Mouse (Mus musculus) CH12.LX (cell line): ENCODE data around the gene Dhx33. TPM values are rescaled to one million over a fixed set of nuclear protein-coding genes. Genes with fewer than 3 reads are reported as not detected.

Experiments used
- DNase-seq: peaks from one replicate; pipeline ENCODE4 v3.0.0-alpha.2; 2013; ENCODE audit errors: extremely low read depth
- H3K27ac ChIP-seq: 2 replicates; pipeline ENCODE4 v1.5.1; 2012; ENCODE audit warnings: low read depth, mild to moderate bottlenecking, control low read depth, moderate library complexity; ENCODE audit not compliant: insufficient read depth
- H3K27me3 ChIP-seq: replicated peaks from 2 replicates; pipeline ENCODE3; 2012; ENCODE audit warnings: inconsistent platforms
- H3K36me3 ChIP-seq, 2 experiments: replicated peaks in 1 of 2; 2 replicates each; pipeline versions ENCODE3 to v1.6.1; 2012; ENCODE audit warnings: inconsistent platforms in 1 of 2, low read length in 1 of 2, mild to moderate bottlenecking in 1 of 2, mixed read lengths in 1 of 2, moderate library complexity in 1 of 2; ENCODE audit not compliant: control insufficient read depth in 1 of 2, insufficient read depth in 1 of 2
- H3K4me1 ChIP-seq, 2 experiments: 2 replicates each; pipeline ENCODE4 v1.6.1; 2012; ENCODE audit warnings: inconsistent platforms in 1 of 2, moderate library complexity in 1 of 2; ENCODE audit not compliant: insufficient read depth in 2 of 2, control insufficient read depth in 1 of 2
- H3K4me2 ChIP-seq: 2 replicates; pipeline ENCODE4 v1.6.1; 2012; ENCODE audit warnings: low read depth, mild to moderate bottlenecking, control low read depth; ENCODE audit not compliant: poor library complexity, insufficient read depth, severe bottlenecking
- H3K4me3 ChIP-seq, 3 experiments: fragments of 150-350 bp in 1 of 3; sonication (generic) in 1 of 3; replicated peaks in 1 of 3; 2 replicates each; pipeline versions ENCODE3 to v1.5.1; 2011 to 2012; ENCODE audit warnings: low read depth in 2 of 3, low read length in 2 of 3, mild to moderate bottlenecking in 2 of 3, moderate library complexity in 2 of 3, control low read depth in 1 of 3, improper control_type of control experiment in 1 of 3, inconsistent platforms in 1 of 3, mixed read lengths in 1 of 3; ENCODE audit not compliant: poor library complexity in 1 of 3
- H3K79me2 ChIP-seq: replicated peaks from 2 replicates; pipeline ENCODE4 v1.6.1; 2012; ENCODE audit warnings: mild to moderate bottlenecking, moderate library complexity; ENCODE audit not compliant: control insufficient read depth, poor library complexity, insufficient read depth, severe bottlenecking; ENCODE audit errors: extremely low read depth
- H3K9ac ChIP-seq: 2 replicates; pipeline ENCODE4 v1.6.1; 2012; ENCODE audit warnings: low read depth, mild to moderate bottlenecking, control low read depth, moderate library complexity; ENCODE audit not compliant: insufficient read depth
- H3K9me3 ChIP-seq: replicated peaks from 2 replicates; pipeline ENCODE3; 2012; ENCODE audit warnings: low read length, inconsistent platforms, mixed read lengths
- BHLHE40 ChIP-seq: IDR thresholded peaks from 2 replicates; pipeline ENCODE4 v1.6.1; 2011; ENCODE audit warnings: mild to moderate bottlenecking, low read depth, low read length, improper control_type of control experiment
- CHD2 ChIP-seq: IDR thresholded peaks from 2 replicates; pipeline ENCODE4 v1.6.1; 2011; ENCODE audit warnings: low read length, improper control_type of control experiment
- CTCF ChIP-seq, 2 experiments: IDR thresholded peaks in 1 of 2; conservative IDR thresholded peaks in 1 of 2; 2 replicates each; pipeline ENCODE4 v1.5.1; 2011 to 2012; ENCODE audit warnings: low read depth in 2 of 2, low read length in 2 of 2, improper control_type of control experiment in 1 of 2, inconsistent platforms in 1 of 2, mild to moderate bottlenecking in 1 of 2, moderate library complexity in 1 of 2
- E2F4 ChIP-seq: IDR thresholded peaks from 2 replicates; pipeline ENCODE4 v1.6.1; 2011; ENCODE audit warnings: low read depth, low read length, improper control_type of control experiment; ENCODE audit not compliant: insufficient replicate concordance
- ELF1 ChIP-seq: IDR thresholded peaks from 2 replicates; pipeline ENCODE4 v1.6.1; 2014; ENCODE audit warnings: low read depth, mild to moderate bottlenecking, inconsistent platforms, low read length, improper control_type of control experiment
- EP300 ChIP-seq: IDR thresholded peaks from 2 replicates; pipeline ENCODE4 v1.6.1; 2011; ENCODE audit warnings: low read length, improper control_type of control experiment
- ETS1 ChIP-seq: conservative IDR thresholded peaks from 2 replicates; pipeline ENCODE4 v1.6.1; 2012; ENCODE audit warnings: low read depth, mild to moderate bottlenecking, inconsistent platforms, low read length, improper control_type of control experiment, moderate library complexity
- GABPA ChIP-seq: IDR thresholded peaks from 2 replicates; pipeline ENCODE4 v1.6.1; 2012; ENCODE audit warnings: low read depth, low read length, improper control_type of control experiment, inconsistent platforms; ENCODE audit not compliant: insufficient replicate concordance
- HCFC1 ChIP-seq: IDR thresholded peaks from 2 replicates; pipeline ENCODE4 v1.6.1; 2012; ENCODE audit warnings: low read depth, mild to moderate bottlenecking, inconsistent platforms, low read length, improper control_type of control experiment
- IRF4 ChIP-seq: IDR thresholded peaks from 2 replicates; pipeline ENCODE4 v1.6.1; 2014; ENCODE audit warnings: low read depth, mild to moderate bottlenecking, inconsistent platforms, low read length, improper control_type of control experiment
- JUN ChIP-seq: IDR thresholded peaks from 2 replicates; pipeline ENCODE4 v1.6.1; 2011; ENCODE audit warnings: low read depth, mild to moderate bottlenecking, low read length, improper control_type of control experiment, moderate library complexity; ENCODE audit not compliant: insufficient read depth
- JUND ChIP-seq: conservative IDR thresholded peaks from 2 replicates; pipeline ENCODE4 v1.6.1; 2011; ENCODE audit warnings: low read depth, low read length, improper control_type of control experiment
- KAT2A ChIP-seq: IDR thresholded peaks from 2 replicates; pipeline ENCODE4 v1.6.1; 2012; ENCODE audit warnings: low read length, improper control_type of control experiment, inconsistent platforms; ENCODE audit not compliant: insufficient replicate concordance
- MAFK ChIP-seq: IDR thresholded peaks from 2 replicates; pipeline ENCODE4 v1.6.1; 2011; ENCODE audit warnings: low read length, improper control_type of control experiment; ENCODE audit not compliant: insufficient replicate concordance
- MAX ChIP-seq: IDR thresholded peaks from 2 replicates; pipeline ENCODE4 v1.6.1; 2011; ENCODE audit warnings: low read length, improper control_type of control experiment
- MAZ ChIP-seq: IDR thresholded peaks from 2 replicates; pipeline ENCODE4 v1.6.1; 2012; ENCODE audit warnings: low read depth, mild to moderate bottlenecking, inconsistent platforms, low read length, improper control_type of control experiment, moderate library complexity
- MEF2A ChIP-seq: IDR thresholded peaks from 2 replicates; pipeline ENCODE4 v1.6.1; 2014; ENCODE audit warnings: low read depth, mild to moderate bottlenecking, inconsistent platforms, low read length, improper control_type of control experiment, borderline replicate concordance
- MXI1 ChIP-seq: IDR thresholded peaks from 2 replicates; pipeline ENCODE4 v1.6.1; 2011; ENCODE audit warnings: mild to moderate bottlenecking, low read depth, low read length, improper control_type of control experiment
- MYC ChIP-seq: IDR thresholded peaks from 2 replicates; pipeline ENCODE4 v1.6.1; 2011; ENCODE audit warnings: low read depth, mild to moderate bottlenecking, improper control_type of control experiment, low read length
- NELFE ChIP-seq: IDR thresholded peaks from 2 replicates; pipeline ENCODE4 v1.6.1; 2011; ENCODE audit warnings: low read depth, low read length, improper control_type of control experiment
- NRF1 ChIP-seq: IDR thresholded peaks from 2 replicates; pipeline ENCODE4 v1.6.1; 2014; ENCODE audit warnings: low read depth, mild to moderate bottlenecking, inconsistent platforms, low read length, improper control_type of control experiment, moderate library complexity
- PAX5 ChIP-seq: IDR thresholded peaks from 2 replicates; pipeline ENCODE4 v1.6.1; 2012; ENCODE audit warnings: low read length, inconsistent platforms, mixed read lengths
- POLR2A ChIP-seq: IDR thresholded peaks from 2 replicates; pipeline ENCODE4 v1.6.1; 2011; ENCODE audit warnings: low read depth, mild to moderate bottlenecking, improper control_type of control experiment, low read length
- POLR2AphosphoS2 ChIP-seq: IDR thresholded peaks from 2 replicates; pipeline ENCODE4 v1.6.1; 2011; ENCODE audit warnings: low read depth, low read length, improper control_type of control experiment
- RAD21 ChIP-seq: IDR thresholded peaks from 2 replicates; pipeline ENCODE4 v1.6.1; 2011; ENCODE audit warnings: low read depth, mild to moderate bottlenecking, low read length, improper control_type of control experiment, moderate library complexity
- SIN3A ChIP-seq: IDR thresholded peaks from 2 replicates; pipeline ENCODE4 v1.6.1; 2012; ENCODE audit warnings: low read length, improper control_type of control experiment, inconsistent platforms
- SMC3 ChIP-seq: IDR thresholded peaks from 2 replicates; pipeline ENCODE4 v1.6.1; 2011; ENCODE audit warnings: low read depth, low read length, improper control_type of control experiment
- TBP ChIP-seq: conservative IDR thresholded peaks from 2 replicates; pipeline ENCODE4 v1.6.1; 2011; ENCODE audit warnings: low read depth, low read length, improper control_type of control experiment
- TCF12 ChIP-seq: IDR thresholded peaks from 2 replicates; pipeline ENCODE4 v1.6.1; 2014; ENCODE audit warnings: low read depth, mild to moderate bottlenecking, inconsistent platforms, low read length, improper control_type of control experiment
- UBTF ChIP-seq: IDR thresholded peaks from 2 replicates; pipeline ENCODE4 v1.6.1; 2012; ENCODE audit warnings: low read depth, mild to moderate bottlenecking, inconsistent platforms, low read length, improper control_type of control experiment, moderate library complexity
- USF1 ChIP-seq: IDR thresholded peaks from 2 replicates; pipeline ENCODE4 v1.6.1; 2014; ENCODE audit warnings: low read depth, mild to moderate bottlenecking, inconsistent platforms, low read length, improper control_type of control experiment
- USF2 ChIP-seq: conservative IDR thresholded peaks from 2 replicates; pipeline ENCODE4 v1.6.1; 2011; ENCODE audit warnings: low read depth, low read length, improper control_type of control experiment
- ZC3H11A ChIP-seq: IDR thresholded peaks from 2 replicates; pipeline ENCODE4 v1.6.1; 2012; ENCODE audit warnings: low read depth, mild to moderate bottlenecking, inconsistent platforms, low read length, improper control_type of control experiment
- dilution Hi-C: fragments of 300-500 bp; cut with MboI; formaldehyde crosslinking; loops from 2 replicates; pipeline ENCODE4 v1.14.3; 2020; ENCODE audit warnings: low sequenced_read_pairs; ENCODE audit not compliant: extremely low pct_unique_long_range_greater_than_20kb, extremely low pct_ligation_motif_present
- in situ Hi-C: fragments of 300-500 bp; cut with MboI; formaldehyde crosslinking; loops from 3 replicates; pipeline ENCODE4 v1.14.3; 2019; ENCODE audit warnings: low sequenced_read_pairs, low pct_ligation_motif_present, low pct_unique_long_range_greater_than_20kb, mixed read lengths
- polyA plus RNA-seq: library from polyadenylated mRNA; unstranded; fragments of >175 nt; gene quantifications from 2 replicates; pipeline ENCODE4 v1.2.1, GENCODE M21; 2012; ENCODE audit warnings: low read depth; ENCODE audit not compliant: insufficient read length
- total RNA-seq, 2 experiments: library from RNA; depleted of rRNA; stranded (reverse); fragments of 300-350 nt in 1 of 2; fragments of >200 nt in 1 of 2; gene quantifications; 2 replicates each; pipeline ENCODE4 v1.2.3; 2012 to 2014

The Dhx33 gene
- total and polyA plus RNA-seq, 3 experiments: 34.4 to 55.9 (median 43.0) TPM

- TF ChIP-seq TCF12 (no peak), BHLHE40 (peak; percentile 93)
These were observed 33.4 kb downstream of the Dhx33 start (continued) for GRCm38 (mm10) chr11:70970560-70971540.

GRCm38 (mm10) chr11:70969821-70970559 lies 34.2 kb downstream of the Dhx33 start, which contains the start of the genes Nup88 and Rpain:
Gene Nup88, minus strand, starts transcription at chr11:70969973.
Gene Rpain, plus strand, starts transcription at chr11:70970213.
- Histone ChIP-seq H3K79me2 (peaks cover 26% of the 10 kb centered on the region), H3K4me2 (peak within 1 kb of the TSS; percentile 94), H3K36me3 (peaks cover 36 to 55% of the 10 kb centered on the region in 2 experiments), H3K4me3 (peak within 1 kb of the TSS; percentile 79 to 96 (median 90)), H3K4me1 (peaks cover 4 to 44% of the 10 kb centered on the region in 2 experiments; a peak in 3 of 4 replicates), H3K27ac (peak within 1 kb of the TSS; percentile 64), H3K9ac (peak within 1 kb of the TSS; percentile 83), H3K27me3 (no peaks in the 10 kb centered on the region), H3K9me3 (peaks cover 3% of the 10 kb centered on the region)
- in situ Hi-C loops (no loop called here), dilution Hi-C loops (no loop called here)
- peak; percentile 99 for DNase-seq
- TF ChIP-seq MYC (peak; percentile 61), EP300 (no peak), PAX5 (no peak), CHD2 (peak; percentile 85), JUND (no peak), TBP (peak; percentile 85), POLR2AphosphoS2 (no peak; the same call in 1 of the 2 replicates), UBTF (no peak), MAX (peak; percentile 50; the same call in 1 of the 2 replicates), RAD21 (no peak), SMC3 (no peak), KAT2A (peak; percentile 89; the same call in 1 of the 2 replicates), MAZ (peak; percentile 92), GABPA (no peak; the same call in 1 of the 2 replicates), SIN3A (peak; percentile 97), USF2 (no peak), ELF1 (peak; percentile 54; the same call in 1 of the 2 replicates), HCFC1 (peak; percentile 93), POLR2A (peak; percentile 97), USF1 (no peak), ETS1 (0 out of 2 replicates have a peak, but pooled peaks have one; percentile 18), ZC3H11A (no peak), BHLHE40 (no peak), MAFK (no peak), TCF12 (peak; percentile 91), NELFE (peak; percentile 95), MXI1 (peak; percentile 71; the same call in 1 of the 2 replicates), NRF1 (peak; percentile 55; the same call in 1 of the 2 replicates), E2F4 (peak; percentile 86; the same call in 1 of the 2 replicates), JUN (no peak), MEF2A (peak; percentile 38; the same call in 1 of the 2 replicates), CTCF (conservative IDR thresholded peaks at IDR 0.05 in 1 of 2, IDR thresholded peaks at IDR 0.05 in 1 of 2; ENCODE audit: low read depth in 2 of 2, low read length in 2 of 2) (no peak), IRF4 (peak; percentile 43; the same call in 1 of the 2 replicates)
